Mouse (Mus musculus) kidney, embryonic 14.5 days (tissue): ENCODE data around the gene Gm7029. TPM values are rescaled to one million over a fixed set of nuclear protein-coding genes. Genes with fewer than 3 reads are reported as not detected.

ENCODE experiments used
- ATAC-seq: fragments of 200-750 bp; cut with Nextera tagmentation; 2 replicates; pipeline ENCODE4 v1.8.0; 2017; ENCODE audit warnings: moderate number of reproducible peaks, mild to moderate bottlenecking, moderate TSS enrichment, moderate library complexity; ENCODE audit not compliant: low FRiP score, low TSS enrichment
- H3K27ac ChIP-seq: fragments of 300-500 bp; sonication (generic); 2 replicates; pipeline ENCODE4 v1.5.1; 2014; ENCODE audit warnings: low read depth, mild to moderate bottlenecking, low read length, moderate library complexity, mixed read lengths
- H3K27me3 ChIP-seq: fragments of 300-500 bp; sonication (generic); 2 replicates; pipeline ENCODE4 v1.6.1; 2014; ENCODE audit warnings: mild to moderate bottlenecking, low read length; ENCODE audit not compliant: control insufficient read depth, insufficient read depth
- H3K36me3 ChIP-seq: fragments of 300-500 bp; sonication (generic); 2 replicates; pipeline ENCODE4 v1.6.1; 2014; ENCODE audit warnings: low read length, mixed read lengths; ENCODE audit not compliant: control insufficient read depth, insufficient read depth
- H3K4me1 ChIP-seq: fragments of 300-500 bp; sonication (generic); 2 replicates; pipeline ENCODE4 v1.6.1; 2014; ENCODE audit warnings: low read length, mixed read lengths; ENCODE audit not compliant: control insufficient read depth, insufficient read depth
- H3K4me2 ChIP-seq: fragments of 300-500 bp; sonication (generic); replicated peaks from 2 replicates; pipeline ENCODE4 v1.6.1; 2014; ENCODE audit warnings: low read depth, mild to moderate bottlenecking, low read length
- H3K4me3 ChIP-seq: fragments of 300-500 bp; sonication (generic); 2 replicates; pipeline ENCODE4 v1.5.1; 2014; ENCODE audit warnings: mild to moderate bottlenecking, low read length
- H3K9ac ChIP-seq: fragments of 300-500 bp; sonication (generic); 2 replicates; pipeline ENCODE4 v1.6.1; 2014; ENCODE audit warnings: low read depth, mild to moderate bottlenecking, low read length, moderate library complexity
- H3K9me3 ChIP-seq: fragments of 300-500 bp; sonication (generic); 2 replicates; pipeline ENCODE4 v1.6.1; 2016; ENCODE audit warnings: low read length; ENCODE audit not compliant: control insufficient read depth
- WGBS: fragments of 180-500 bp; shearing (Covaris S2); extraction: QIAGEN DNeasy Blood & Tissue Kit; methylation state at CpG from one replicate; pipeline ENCODE4 v1.1.7; 2014; 5-methylcytosine and 5-hydroxymethylcytosine counted together
- microRNA-seq: library from miRNA; unstranded; fragments of <30 nt; microRNA quantifications from one replicate; pipeline ENCODE4, GENCODE M21; 2016
- polyA plus RNA-seq: library from polyadenylated mRNA; unstranded; fragments of >200 nt; fragmentation: Nextera tagmentation; extraction: Ambion mirVana; gene quantifications from 2 replicates; pipeline ENCODE4 v1.2.1, GENCODE M21; 2014

Gm7029 gene
- polyA plus RNA-seq, 1 experiment from 2014 or later: not detected

GRCm38 (mm10) chr17:33921361-33921760, 47.7 kb downstream of the Gm7029 start:
- Histone ChIP-seq H3K9me3 (no peaks in the 10 kb centered on the region), H3K4me3 (no peak overlapping the region), H3K9ac (no peak overlapping the region), H3K36me3 (no peaks in the 10 kb centered on the region; the same call in 1 of the 2 replicates), H3K27ac (no peak overlapping the region), H3K4me1 (peaks cover 9% of the 10 kb centered on the region; the same call in 1 of the 2 replicates), H3K4me2 (no peak overlapping the region), H3K27me3 (no peaks in the 10 kb centered on the region)
- WGBS: 86% methylated on average over 7 of the region's 7 CpGs
- ATAC-seq: no peak

Small RNA genes lying within 50 kb of the gene (microRNA-seq; reads per million reads assigned to microRNA genes)
- gene Gm27740: not detected

Other genes starting within 250 kb of the Gm7029 start
- 73.1 and 82.9 TPM in 2 replicates for gene Zfp414, start 244.7 kb upstream of the Gm7029 start, polyA plus RNA-seq
- 0.66 and 0.81 TPM in 2 replicates for gene Pram1, start 235.8 kb upstream of the Gm7029 start, polyA plus RNA-seq
- gene Hnrnpm, start 187.0 kb upstream of the Gm7029 start, polyA plus RNA-seq: 375 and 422 TPM in 2 replicates
- 31.2 and 46.1 TPM in 2 replicates for gene March2, start 155.2 kb upstream of the Gm7029 start, polyA plus RNA-seq
- gene Rab11b, start 113.3 kb upstream of the Gm7029 start, polyA plus RNA-seq: 217 and 269 TPM in 2 replicates
- gene Angptl4, start 92.0 kb upstream of the Gm7029 start, polyA plus RNA-seq: 18.4 and 19.4 TPM in 2 replicates
- 49.9 and 52.1 TPM in 2 replicates for gene Kank3, start 63.3 kb upstream of the Gm7029 start, polyA plus RNA-seq
- 1,210 and 1,489 TPM in 2 replicates for gene Rps28, start 49.3 kb upstream of the Gm7029 start, polyA plus RNA-seq
- 504 and 675 TPM in 2 replicates for gene Ndufa7, start 49.3 kb upstream of the Gm7029 start, polyA plus RNA-seq
- gene Cd320, start 30.7 kb upstream of the Gm7029 start, polyA plus RNA-seq: 111 and 121 TPM in 2 replicates
- gene Kifc1, start 16.8 kb downstream of the Gm7029 start, polyA plus RNA-seq: 6.2 and 20.8 TPM in 2 replicates
- not detected in 2 replicates for gene Platr17, start 31.3 kb downstream of the Gm7029 start, polyA plus RNA-seq
- 31.9 and 50.8 TPM in 2 replicates for gene Daxx, start 35.6 kb downstream of the Gm7029 start, polyA plus RNA-seq
- 17.4 and 24.6 TPM in 2 replicates for gene Tapbp, start 42.1 kb downstream of the Gm7029 start, polyA plus RNA-seq
- 11.1 TPM in 2 replicates for gene Zbtb22, start 42.1 kb downstream of the Gm7029 start, polyA plus RNA-seq
- 26.3 and 28.2 TPM in 2 replicates for gene Rgl2, start 55.7 kb downstream of the Gm7029 start, polyA plus RNA-seq
- 169 and 211 TPM in 2 replicates for gene Pfdn6, start 66.5 kb downstream of the Gm7029 start, polyA plus RNA-seq
- gene Wdr46, start 66.8 kb downstream of the Gm7029 start, polyA plus RNA-seq: 26.5 and 37.8 TPM in 2 replicates
- 2.8 and 3.3 TPM in 2 replicates for gene B3galt4, start 77.7 kb downstream of the Gm7029 start, polyA plus RNA-seq
- 24.9 and 40.8 TPM in 2 replicates for gene Vps52, start 82.0 kb downstream of the Gm7029 start, polyA plus RNA-seq
- 2,014 and 2,736 TPM in 2 replicates for gene Rps18, start 82.2 kb downstream of the Gm7029 start, polyA plus RNA-seq
- 11.2 and 18.8 TPM in 2 replicates for gene H2-K1, start 126.5 kb downstream of the Gm7029 start, polyA plus RNA-seq
- 5.5 and 12.4 TPM in 2 replicates for gene Ring1, start 150.8 kb downstream of the Gm7029 start, polyA plus RNA-seq
- 46.0 and 53.0 TPM in 2 replicates for gene H2-Ke6, start 154.2 kb downstream of the Gm7029 start, polyA plus RNA-seq
- 70.3 and 86.0 TPM in 2 replicates for gene Slc39a7, start 157.8 kb downstream of the Gm7029 start, polyA plus RNA-seq
- 22.2 and 28.0 TPM in 2 replicates for gene Rxrb, start 158.0 kb downstream of the Gm7029 start, polyA plus RNA-seq
- 1.9 and 2.1 TPM in 2 replicates for gene Col11a2, start 165.6 kb downstream of the Gm7029 start, polyA plus RNA-seq
- gene H2-Oa, start 218.5 kb downstream of the Gm7029 start, polyA plus RNA-seq: 0.51 and 0.76 TPM in 2 replicates
- gene H2-DMa, start 245.7 kb downstream of the Gm7029 start, polyA plus RNA-seq: 16.1 and 19.3 TPM in 2 replicates
- 153 and 178 TPM in 2 replicates for gene Brd2, start 248.8 kb downstream of the Gm7029 start, polyA plus RNA-seq